Mouse (Mus musculus): Measurements from ENCODE around the gene Plppr5.

The Plppr5 gene

DNA sequence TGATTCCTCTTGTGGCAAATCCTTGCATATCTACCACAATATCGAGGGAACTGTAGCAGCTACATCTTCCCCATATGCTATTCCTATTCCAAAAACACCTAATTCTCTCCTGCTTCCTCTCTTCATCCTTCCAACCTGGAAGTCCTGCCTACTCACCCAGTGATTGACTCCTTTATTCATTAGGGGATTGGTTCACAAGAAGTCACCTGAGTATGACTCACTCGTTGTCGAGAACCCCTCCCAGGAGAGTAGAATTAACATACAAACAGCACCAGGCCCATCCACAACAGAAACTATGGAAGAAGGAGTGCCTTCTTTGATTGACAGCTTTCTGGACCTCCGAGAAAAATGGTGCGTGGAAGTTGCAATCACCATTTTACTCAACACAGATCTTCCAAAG lies 121.7 kb downstream of the Plppr5 start:
- no peak for DNase-seq (ENCODE audit: low spot score in 2 of 2)

DNA sequence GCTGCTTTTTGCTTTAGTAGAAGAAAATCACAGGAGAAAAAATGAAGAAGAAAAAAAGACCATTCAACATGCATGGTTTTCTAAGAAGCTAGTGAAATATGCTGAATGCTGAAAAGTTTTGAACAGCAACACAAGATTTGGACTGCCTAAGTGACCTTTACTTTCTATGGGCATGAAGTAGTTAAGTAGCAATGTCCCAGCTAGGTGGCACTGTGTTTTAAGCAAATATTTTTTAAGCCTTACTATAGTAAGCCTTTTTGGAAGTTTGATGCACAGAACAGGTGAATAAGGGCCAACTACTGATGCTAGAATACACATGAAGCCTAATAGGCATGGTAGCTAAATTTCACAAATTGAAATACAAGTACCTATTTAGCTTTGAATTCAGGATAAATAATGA lies 134.2 kb downstream of the Plppr5 start:
- DNase-seq (ENCODE audit: low spot score in 2 of 2) = no peak

DNA sequence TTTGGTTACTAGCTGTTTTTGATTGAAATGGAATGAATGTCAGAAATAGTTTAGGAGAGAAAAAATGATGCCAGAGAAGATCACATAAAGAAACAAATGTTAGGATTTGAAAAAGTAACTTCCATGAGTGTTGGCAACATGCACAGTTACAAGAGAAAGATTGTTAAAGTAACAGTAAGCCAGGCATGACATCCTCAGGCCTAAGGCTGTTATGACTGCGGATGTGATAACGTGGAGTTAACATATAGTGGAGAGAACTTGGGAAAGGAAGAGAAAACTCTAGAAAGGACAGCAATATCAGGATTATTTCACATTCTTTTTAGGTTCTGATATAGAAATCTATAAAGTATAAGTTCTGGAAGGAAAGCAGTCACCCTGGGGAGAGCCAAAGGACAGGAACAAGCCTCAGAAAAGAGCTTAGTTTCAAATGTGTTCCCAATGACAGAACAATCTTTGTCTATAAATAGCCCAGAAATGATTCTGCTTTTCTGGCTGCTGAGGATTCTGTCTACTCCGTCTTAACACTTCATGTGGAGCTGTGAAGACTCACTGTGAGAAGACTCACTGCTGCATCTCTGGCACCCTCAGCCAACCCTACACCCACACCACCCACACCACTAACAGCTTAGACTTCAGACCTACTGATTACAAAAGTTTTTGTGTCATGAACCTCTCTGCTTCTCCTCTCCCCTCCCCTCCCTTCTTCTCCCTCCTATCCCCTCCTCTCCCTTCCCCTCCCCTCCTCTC lies 142.1 kb downstream of the Plppr5 start:
- DNase-seq (ENCODE audit: low spot score in 2 of 2) = no peak

DNA sequence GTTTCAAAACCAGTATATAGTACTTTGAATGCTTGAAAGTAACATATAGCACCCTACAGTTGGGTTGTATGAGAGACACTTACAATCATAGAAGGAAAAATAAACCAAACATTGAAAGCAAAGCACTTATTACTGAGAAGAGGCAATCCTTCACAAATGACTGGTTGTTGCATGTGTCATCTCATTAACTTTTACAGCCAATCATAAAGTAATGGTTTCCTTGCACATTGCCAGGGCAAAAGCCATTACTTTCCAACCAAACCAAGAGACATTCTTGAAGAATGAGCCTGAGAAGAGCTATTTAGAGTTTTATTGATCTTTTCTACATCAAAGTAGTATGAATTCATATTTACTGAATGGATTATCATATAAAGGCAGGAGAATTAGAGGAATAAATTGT lies 148.8 kb downstream of the Plppr5 start:
- DNase-seq (ENCODE audit: low spot score in 2 of 2) = no peak

DNA sequence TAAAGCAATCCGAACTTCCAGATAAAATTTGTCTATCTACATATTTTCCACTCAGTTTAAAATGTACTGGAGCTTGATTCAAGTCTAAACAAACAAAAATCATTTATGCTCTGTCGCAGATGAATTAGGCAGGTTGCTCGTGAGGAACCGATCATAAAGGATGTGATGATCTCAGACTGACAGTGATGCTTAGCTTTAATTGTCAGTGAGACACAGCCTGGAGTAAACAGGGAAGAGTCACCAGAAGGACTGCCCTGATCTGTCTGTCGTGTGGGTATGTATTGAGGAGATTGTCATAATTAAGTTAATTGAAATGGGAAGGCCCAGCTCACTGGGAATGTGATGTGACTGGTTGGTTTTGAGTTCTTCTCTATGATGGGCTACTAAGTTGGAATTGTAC lies 149.9 kb downstream of the Plppr5 start:
- no peak for DNase-seq (ENCODE audit: low spot score in 2 of 2)

DNA sequence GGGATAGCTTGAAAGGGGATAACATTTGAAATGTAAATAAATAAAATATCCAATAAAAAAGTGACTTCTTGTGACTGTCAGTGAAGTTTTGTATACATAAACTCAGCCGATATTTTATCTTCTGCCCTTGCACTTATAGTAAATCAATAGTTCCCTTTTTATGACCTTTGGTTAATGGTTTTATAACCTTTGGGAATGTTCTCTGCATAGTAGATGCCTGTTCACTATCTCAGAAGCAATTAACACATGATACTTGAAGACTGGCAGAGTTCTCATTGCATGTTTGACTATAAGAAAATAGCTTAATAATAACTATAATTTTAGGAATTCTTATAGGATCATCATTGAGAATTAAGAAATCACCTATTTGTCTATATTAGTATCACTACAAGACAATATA lies 150.9 kb downstream of the Plppr5 start:
- DNase-seq (ENCODE audit: low spot score in 2 of 2) = no peak

DNA sequence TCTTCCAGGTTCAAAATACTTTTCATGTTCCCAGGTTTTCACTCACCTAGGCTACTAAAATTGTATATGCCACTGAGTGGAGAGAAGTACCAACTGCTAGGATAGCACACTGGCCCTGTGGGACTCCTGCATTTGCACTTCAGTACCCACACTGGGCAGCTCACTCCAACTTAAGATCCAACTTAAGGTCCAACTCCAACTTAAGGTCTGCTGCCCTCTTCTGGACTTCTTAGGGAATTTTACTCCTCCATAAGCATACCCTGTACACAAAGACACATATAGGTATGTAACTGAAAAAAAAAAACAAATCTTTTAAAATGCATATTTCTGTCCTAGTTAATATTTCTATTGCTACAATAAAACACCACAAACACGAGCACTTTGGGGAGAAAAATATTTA lies 153.5 kb downstream of the Plppr5 start:
- no peak for DNase-seq (ENCODE audit: low spot score in 2 of 2)

DNA sequence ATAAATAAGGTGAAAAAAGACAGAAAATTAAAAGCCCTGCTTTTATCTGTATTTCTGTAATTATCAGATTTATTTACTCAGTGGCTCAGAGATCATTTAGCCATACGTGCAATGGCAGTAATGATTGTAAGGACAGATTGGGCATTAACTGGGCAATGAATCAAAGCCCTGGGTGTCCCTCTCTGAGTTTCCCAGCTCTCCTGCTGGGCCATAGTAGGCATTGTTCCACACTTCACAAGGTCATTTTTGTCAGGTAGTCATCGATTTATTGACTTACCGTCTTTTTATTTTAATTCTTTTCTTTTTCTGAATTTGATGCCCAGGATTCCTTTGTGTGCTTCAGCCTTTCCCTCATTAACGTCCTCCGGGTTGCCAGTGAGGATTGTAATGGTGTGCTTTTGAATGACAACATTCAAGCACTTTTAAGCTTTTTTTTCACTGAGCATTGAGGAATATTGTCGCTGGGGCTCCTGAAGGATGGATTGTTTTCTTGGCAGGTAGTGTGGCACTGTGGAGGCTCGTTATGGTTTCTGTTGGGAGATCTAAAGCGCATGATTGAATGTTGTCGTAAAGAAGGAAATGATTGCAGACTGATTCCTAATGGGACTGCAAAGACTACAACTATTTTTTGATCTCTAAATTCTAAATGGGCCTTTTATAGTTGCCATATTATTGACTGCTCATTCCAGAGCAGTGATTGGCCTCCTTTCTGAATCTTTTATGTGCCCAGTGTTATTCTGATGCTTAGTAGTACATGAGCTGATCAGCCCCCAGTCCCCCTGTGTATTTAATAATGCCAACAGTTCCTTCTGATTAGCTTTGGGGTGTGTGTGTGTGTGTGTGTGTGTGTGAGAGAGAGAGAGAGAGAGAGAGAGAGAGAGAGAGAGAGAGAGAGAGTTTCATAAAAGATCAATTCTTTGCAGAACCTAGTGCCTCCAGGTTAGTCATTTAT lies 154.8 kb downstream of the Plppr5 start:
- DNase-seq (ENCODE audit: low spot score in 2 of 2) = no peak

DNA sequence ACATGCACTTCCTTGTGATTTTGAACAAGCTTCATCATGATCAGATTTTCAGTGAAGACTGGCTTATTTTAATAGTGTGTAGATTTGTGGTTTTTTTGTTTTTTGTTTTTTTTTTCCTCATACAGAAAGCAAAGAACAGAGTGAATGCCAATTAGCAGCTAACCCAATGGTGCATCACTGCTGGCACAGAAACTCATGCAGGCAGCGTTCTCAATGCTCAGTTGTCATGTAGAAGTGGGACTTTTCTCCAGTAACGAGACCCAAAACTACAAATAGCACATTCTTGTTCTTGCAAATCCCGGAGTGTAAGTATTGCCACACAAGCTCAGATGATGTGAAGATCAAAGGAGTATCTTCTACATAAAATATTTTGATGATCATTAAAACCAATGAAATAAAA lies 156.9 kb downstream of the Plppr5 start:
- DNase-seq (ENCODE audit: low spot score in 2 of 2) = no peak

DNA sequence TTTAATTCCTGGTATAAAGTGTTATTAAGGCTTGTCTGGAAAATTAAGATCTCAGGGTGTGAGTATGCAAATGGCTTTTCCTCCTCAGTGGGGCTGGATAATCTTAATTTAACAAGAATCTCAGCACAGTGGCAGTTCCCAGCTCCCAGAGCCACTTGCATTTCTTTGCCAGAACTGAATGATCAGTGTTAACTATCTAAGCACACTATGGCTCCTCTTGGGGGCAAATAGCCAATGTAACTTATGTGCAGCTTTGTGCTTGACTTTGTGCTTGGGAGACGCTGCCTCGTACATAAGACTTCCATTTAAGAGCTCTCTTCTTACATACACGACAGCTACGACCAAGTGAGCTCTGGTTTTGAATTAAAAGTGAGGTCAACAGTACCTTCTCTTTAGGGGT lies 158.0 kb downstream of the Plppr5 start:
- no peak for DNase-seq (ENCODE audit: low spot score in 2 of 2)
